Mouse (Mus musculus) hematopoietic multipotent progenitor cell, adult 10-12 weeks (in vitro differentiated cells): ENCODE results near the gene Klrb1b. TPM values are rescaled to one million over a fixed set of nuclear protein-coding genes. Genes with fewer than 3 reads are reported as not detected.

Experiments
- polyA plus RNA-seq: library from polyadenylated mRNA; stranded (reverse); fragments of >175 nt; gene quantifications from 2 replicates; pipeline ENCODE4 v1.2.3, GENCODE M21; 2012; ENCODE audit warnings: low replicate concordance

Gene Klrb1b
- polyA plus RNA-seq: not detected in 2 replicates

DNA sequence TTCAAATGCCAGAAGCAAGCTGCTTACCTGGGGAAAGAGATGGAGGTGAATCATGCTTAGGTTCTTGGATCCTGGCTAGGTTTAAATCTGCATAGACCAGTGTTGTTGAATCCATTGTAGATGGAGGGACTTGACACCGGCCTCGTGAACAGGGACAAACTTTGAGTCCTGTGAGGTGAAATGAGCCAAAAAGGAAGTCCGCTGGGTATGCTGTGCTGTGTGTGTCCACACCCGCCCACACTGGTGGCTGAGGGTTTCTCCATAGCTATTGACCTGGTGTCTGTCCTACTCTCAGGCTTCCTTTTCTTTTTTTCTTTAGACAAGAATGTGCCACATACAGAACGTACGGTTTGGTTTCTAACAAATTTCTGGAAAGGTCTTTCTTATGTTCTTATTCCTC, at the start of gene Klrb1b, which contains the start of gene Gm44511:
Gene Klrb1b (minus strand): TSS at position 200 of the 400 bp plus-strand sequence.
Gene Gm44511 (minus strand): TSS at position 184 of the 400 bp plus-strand sequence.

GRCm38 (mm10) chr6:128789115-128789514, 37.0 kb downstream of the Klrb1b start, which contains the start of gene Klrb1c:
Gene Klrb1c (minus strand): TSS chr6:128789215.

Other genes with a start within 250 kb of the Klrb1b start
- gene A2ml1, start 244.7 kb downstream of the Klrb1b start, polyA plus RNA-seq: not detected in 2 replicates
- 0.45 and 2.1 TPM in 2 replicates for gene Klrb1a, start 202.8 kb downstream of the Klrb1b start, polyA plus RNA-seq
- 0.22 TPM in 1 of 2 replicates, not detected in the other for gene Clec2h, start 163.9 kb downstream of the Klrb1b start, polyA plus RNA-seq
- gene Klrb1, start 103.3 kb downstream of the Klrb1b start, polyA plus RNA-seq: not detected in 2 replicates
- gene Klrb1c, start 37.1 kb downstream of the Klrb1b start, polyA plus RNA-seq: 0.30 and 0.54 TPM in 2 replicates
- not detected in 2 replicates for gene Gm44511, start within 50 bp of the Klrb1b start, polyA plus RNA-seq
- 4.2 and 7.8 TPM in 2 replicates for gene Clec2i, start 61.3 kb upstream of the Klrb1b start, polyA plus RNA-seq
- gene BC035044, start 64.8 kb upstream of the Klrb1b start, polyA plus RNA-seq: 1.7 and 2.7 TPM in 2 replicates
- gene Clec2g, start 108.0 kb upstream of the Klrb1b start, polyA plus RNA-seq: 0.08 TPM in 1 of 2 replicates, not detected in the other
- 1.5 and 2.4 TPM in 2 replicates for gene Klrb1f, start 219.6 kb upstream of the Klrb1b start, polyA plus RNA-seq